Mouse (Mus musculus) lung, postnatal 0 days (tissue): ENCODE measurements at regions not wholly inside any gene's neighbourhood (a gene's known extent, or its start where the extent isn't known, plus 50 kb on each side); places are given as distances from the start of the nearest gene placed in this dataset.

Source experiments
- CTCF ChIP-seq: IDR thresholded peaks from 2 replicates; pipeline ENCODE4 v1.5.1; 2016; ENCODE audit warnings: antibody characterized with exemption, mild to moderate bottlenecking
- EP300 ChIP-seq: IDR thresholded peaks from 2 replicates; pipeline ENCODE4 v1.6.1; 2016; ENCODE audit warnings: antibody characterized with exemption, mild to moderate bottlenecking, control low read depth

GRCm38 (mm10) chr17:79199814-79200491, 148.2 kb downstream of the Qpct start:
- no peak for TF ChIP-seq CTCF
- TF ChIP-seq EP300: no peak
